Mouse (Mus musculus) midbrain, embryonic 11.5 days (tissue): ENCODE results near the gene Fam53a. TPM values are rescaled to one million over a fixed set of nuclear protein-coding genes. Genes with fewer than 3 reads are reported as not detected.

ENCODE experiments used
- polyA plus RNA-seq: library from polyadenylated mRNA; unstranded; fragments of >200 nt; fragmentation: Nextera tagmentation; extraction: Ambion mirVana; gene quantifications from 2 replicates; pipeline ENCODE4 v1.2.1, GENCODE M21; 2014

The Fam53a gene
- polyA plus RNA-seq, 1 experiment from 2014 or later, result 64.4 TPM

Other genes starting within 250 kb of the Fam53a start
- 0.40 and 0.48 TPM in 2 replicates for gene Nkx1-1, start 195.7 kb downstream of the Fam53a start, polyA plus RNA-seq
- 0.44 and 0.62 TPM in 2 replicates for gene Gm9903, start 290 bp upstream of the Fam53a start, polyA plus RNA-seq
- 304 and 334 TPM in 2 replicates for gene Slbp, start 22.9 kb upstream of the Fam53a start, polyA plus RNA-seq
- gene Tacc3, start 28.5 kb upstream of the Fam53a start, polyA plus RNA-seq, result 277 and 307 TPM in 2 replicates
- gene Tmem129, start 28.8 kb upstream of the Fam53a start, polyA plus RNA-seq, result 36.0 and 37.4 TPM in 2 replicates
- gene Fgfr3, start 92.0 kb upstream of the Fam53a start, polyA plus RNA-seq, result 61.8 and 68.0 TPM in 2 replicates
- 38.0 and 49.3 TPM in 2 replicates for gene Letm1, start 153.2 kb upstream of the Fam53a start, polyA plus RNA-seq
- gene Nsd2, start 191.1 kb upstream of the Fam53a start, polyA plus RNA-seq, result 115 and 117 TPM in 2 replicates